Mouse (Mus musculus) liver, embryonic 14.5 days (tissue): ENCODE measurements around the gene Xpo6. TPM values are rescaled to one million over a fixed set of nuclear protein-coding genes. Genes with fewer than 3 reads are reported as not detected.

ENCODE experiments used
- ATAC-seq: fragments of 200-750 bp; cut with Nextera tagmentation; 2 replicates; pipeline ENCODE4 v1.8.0; 2017; ENCODE audit warnings: moderate number of reproducible peaks, mild to moderate bottlenecking, moderate library complexity; ENCODE audit not compliant: insufficient read depth
- DNase-seq, 3 experiments: peaks; one replicate each; pipeline ENCODE4 v3.0.0-alpha.2; 2012 to 2013; ENCODE audit warnings: low read depth in 3 of 3, low spot score in 3 of 3
- H3K27ac ChIP-seq: fragments of 300-500 bp; sonication (generic); 2 replicates; pipeline ENCODE4 v1.5.1; 2014; ENCODE audit warnings: moderate library complexity, mild to moderate bottlenecking, control low read depth, inconsistent platforms
- H3K27me3 ChIP-seq: fragments of 300-500 bp; sonication (generic); 2 replicates; pipeline ENCODE4 v1.6.1; 2014; ENCODE audit warnings: mild to moderate bottlenecking, low read length, moderate library complexity; ENCODE audit not compliant: control insufficient read depth, insufficient read depth
- H3K36me3 ChIP-seq: fragments of 300-500 bp; sonication (generic); replicated peaks from 2 replicates; pipeline ENCODE4 v1.6.1; 2014; ENCODE audit warnings: low read depth; ENCODE audit not compliant: control insufficient read depth, insufficient read depth
- H3K4me1 ChIP-seq, 2 experiments: fragments of 200-500 bp in 1 of 2; fragments of 300-500 bp in 1 of 2; sonication (generic) in 1 of 2; replicated peaks; 2 replicates each; pipeline ENCODE4 v1.6.1; 2012 to 2014; ENCODE audit warnings: antibody characterized with exemption in 1 of 2, inconsistent platforms in 1 of 2, low read length in 1 of 2; ENCODE audit not compliant: control insufficient read depth in 2 of 2, insufficient read depth in 2 of 2
- H3K4me2 ChIP-seq: fragments of 300-500 bp; sonication (generic); 2 replicates; pipeline ENCODE4 v1.6.1; 2014; ENCODE audit warnings: low read depth, mild to moderate bottlenecking, control low read depth, moderate library complexity
- H3K4me3 ChIP-seq, 2 experiments: fragments of 200-500 bp in 1 of 2; fragments of 300-500 bp in 1 of 2; sonication (generic) in 1 of 2; 2 replicates each; pipeline ENCODE4 v1.5.1; 2012 to 2014; ENCODE audit warnings: low read depth in 2 of 2, low read length in 2 of 2, mild to moderate bottlenecking in 2 of 2, control low read depth in 1 of 2, inconsistent platforms in 1 of 2, moderate library complexity in 1 of 2; ENCODE audit not compliant: insufficient read depth in 1 of 2
- H3K9ac ChIP-seq: fragments of 300-500 bp; sonication (generic); replicated peaks from 2 replicates; pipeline ENCODE4 v1.6.1; 2014; ENCODE audit warnings: mild to moderate bottlenecking, control low read depth, moderate library complexity
- H3K9me3 ChIP-seq: fragments of 300-500 bp; sonication (generic); 2 replicates; pipeline ENCODE4 v1.6.1; 2016; ENCODE audit warnings: low read length, mixed read lengths; ENCODE audit not compliant: control insufficient read depth
- CTCF ChIP-seq: IDR thresholded peaks from 2 replicates; pipeline ENCODE4 v1.5.1; 2016; ENCODE audit warnings: antibody characterized with exemption, low read depth, control low read depth
- EP300 ChIP-seq: IDR thresholded peaks from 2 replicates; pipeline ENCODE4 v1.6.1; 2016; ENCODE audit warnings: antibody characterized with exemption, low read depth
- WGBS: fragments of 180-500 bp; shearing (Covaris S2); extraction: QIAGEN DNeasy Blood & Tissue Kit; methylation state at CpG from one replicate; pipeline ENCODE4 v1.1.7; 2014; ENCODE audit not compliant: insufficient replicate concordance; 5-methylcytosine and 5-hydroxymethylcytosine counted together
- polyA plus RNA-seq, 2 experiments: library from polyadenylated mRNA; depleted of rRNA in 1 of 2; stranded (reverse) in 1 of 2; unstranded in 1 of 2; fragments of >200 nt; fragmentation: Nextera tagmentation in 1 of 2; extraction: Ambion mirVana in 1 of 2; gene quantifications; 2 replicates each; pipeline versions ENCODE4 v1.2.1 to v1.2.3; 2012 to 2014

Xpo6 gene
- polyA plus RNA-seq, 2 experiments = 18.2 to 47.5 TPM

GRCm38 (mm10) chr7:126058918-126059317, 141.4 kb downstream of the Xpo6 start:
- WGBS = 66% methylated on average over 7 of the region's 7 CpGs
- ATAC-seq (no peak), DNase-seq (no peak)

DNA sequence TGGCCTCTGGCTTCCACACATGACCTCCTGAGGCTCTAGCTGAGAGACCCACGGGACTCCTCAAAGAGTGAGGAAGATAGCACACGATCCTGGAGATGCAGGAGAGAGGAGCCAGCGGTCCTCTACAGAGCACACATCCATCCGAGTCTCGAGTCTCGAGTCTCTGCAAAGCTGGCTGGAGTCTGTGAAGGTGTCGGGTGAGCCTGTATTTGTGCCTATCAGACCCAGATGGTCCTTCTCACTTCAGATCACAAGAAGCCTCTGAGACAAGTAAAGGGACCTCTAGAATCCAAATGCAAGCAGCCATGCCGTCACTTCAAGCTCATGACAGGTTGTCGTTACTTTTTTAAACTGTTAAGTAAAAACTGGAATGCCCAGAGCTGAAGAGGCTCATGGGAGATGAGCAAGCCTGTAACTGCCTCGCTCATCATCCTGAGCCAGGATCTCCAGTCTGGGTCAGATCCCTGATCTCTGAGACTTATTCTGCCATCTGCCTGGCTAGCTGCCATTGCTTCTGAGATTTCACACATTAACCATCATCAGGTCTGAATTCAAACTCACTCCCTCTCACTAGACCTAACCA, 142.9 kb downstream of the Xpo6 start:
- H3K4me3 ChIP-seq = no peak overlapping the region
- H3K9me3 ChIP-seq = no peaks in the 10 kb centered on the region
- no peak for TF ChIP-seq CTCF
- no peak overlapping the region for H3K4me2 ChIP-seq
- no peak overlapping the region for H3K27ac ChIP-seq
- ATAC-seq = no peak
- H3K9ac ChIP-seq = no peak overlapping the region
- DNase-seq = no peak
- no peaks in the 10 kb centered on the region; the same call in 1 of the 2 replicates for H3K27me3 ChIP-seq
- H3K4me1 ChIP-seq = no peaks in the 10 kb centered on the region
- 45% methylated on average over 10 of the region's 10 CpGs for WGBS
- no peaks in the 10 kb centered on the region for H3K36me3 ChIP-seq

More at GRCm38 (mm10) chr7:126058918-126059317, 141.4 kb downstream of the Xpo6 start:
- Histone ChIP-seq H3K27ac (no peak overlapping the region), H3K9me3 (no peaks in the 10 kb centered on the region), H3K27me3 (no peaks in the 10 kb centered on the region; the same call in 1 of the 2 replicates), H3K9ac (no peak overlapping the region), H3K4me3 (no peak overlapping the region), H3K4me2 (no peak overlapping the region), H3K4me1 (no peaks in the 10 kb centered on the region), H3K36me3 (no peaks in the 10 kb centered on the region)
- TF ChIP-seq EP300 (no peak), CTCF (no peak)

DNA sequence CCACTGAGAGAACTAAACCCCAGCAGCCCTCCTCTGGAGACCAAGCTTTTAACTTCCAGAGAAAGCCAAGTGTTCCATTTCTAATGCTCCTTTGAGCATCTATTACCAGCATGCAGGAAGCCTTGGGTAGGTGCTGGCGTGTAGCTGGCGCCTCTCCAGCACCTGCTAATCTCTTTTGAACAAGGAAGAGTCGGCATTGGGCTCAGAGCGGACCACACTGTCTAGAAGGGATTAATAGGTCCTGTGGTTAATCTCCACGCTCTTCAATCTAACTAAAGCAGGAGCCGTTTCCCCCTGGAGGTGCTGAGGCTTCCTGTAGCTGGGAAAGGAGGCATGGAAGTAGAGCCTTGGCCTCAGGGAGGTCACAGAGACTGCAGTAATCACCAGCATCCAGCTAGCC, 145.7 kb downstream of the Xpo6 start:
- Histone ChIP-seq H3K4me2 (no peak overlapping the region), H3K4me1 (no peaks in the 10 kb centered on the region), H3K27me3 (no peaks in the 10 kb centered on the region; the same call in 1 of the 2 replicates), H3K36me3 (no peaks in the 10 kb centered on the region), H3K27ac (no peak overlapping the region), H3K9me3 (no peaks in the 10 kb centered on the region), H3K4me3 (no peak overlapping the region), H3K9ac (no peak overlapping the region)
- DNase-seq (no peak), ATAC-seq (no peak)
- 40% methylated on average over 6 of the region's 6 CpGs for WGBS
- TF ChIP-seq CTCF (no peak), EP300 (no peak)

- Histone ChIP-seq H3K27ac (no peak overlapping the region), H3K4me2 (no peak overlapping the region), H3K9ac (no peak overlapping the region), H3K9me3 (no peaks in the 10 kb centered on the region), H3K36me3 (no peaks in the 10 kb centered on the region), H3K27me3 (no peaks in the 10 kb centered on the region; the same call in 1 of the 2 replicates), H3K4me1 (no peaks in the 10 kb centered on the region), H3K4me3 (no peak overlapping the region)
- TF ChIP-seq EP300 (no peak), CTCF (no peak)
- DNase-seq (no peak), ATAC-seq (no peak)
- WGBS = 66% methylated on average over 7 of the region's 7 CpGs
Measured at GRCm38 (mm10) chr7:126053618-126054017, 146.7 kb downstream of the Xpo6 start.

GRCm38 (mm10) chr7:126051910-126052309, 148.4 kb downstream of the Xpo6 start:
- no peaks in the 10 kb centered on the region for H3K9me3 ChIP-seq
- DNase-seq (no peak), ATAC-seq (no peak)
- no peak for TF ChIP-seq EP300
- TF ChIP-seq CTCF = no peak
- no peak overlapping the region for H3K4me3 ChIP-seq
- no peaks in the 10 kb centered on the region; the same call in 1 of the 2 replicates for H3K27me3 ChIP-seq
- H3K9ac ChIP-seq = no peak overlapping the region
- H3K4me1 ChIP-seq = no peaks in the 10 kb centered on the region
- no peak overlapping the region for H3K4me2 ChIP-seq
- WGBS = 39% methylated on average over 6 of the region's 6 CpGs
- no peak overlapping the region for H3K27ac ChIP-seq
- H3K36me3 ChIP-seq = no peaks in the 10 kb centered on the region

Other genes starting within 250 kb of the Xpo6 start
- 0.07 and 0.10 TPM in 2 replicates for gene Gsg1l, start 118.1 kb downstream of the Xpo6 start, polyA plus RNA-seq (2012; rRNA removed)
- gene Gsg1l, start 118.1 kb downstream of the Xpo6 start, polyA plus RNA-seq (2014; fragmentation: Nextera tagmentation; extraction: Ambion mirVana) = 0.13 TPM in 1 of 2 replicates, not detected in the other
- 0.86 and 1.4 TPM in 2 replicates for gene Sbk1, start 72.1 kb upstream of the Xpo6 start, polyA plus RNA-seq (2012; rRNA removed)
- 0.87 and 0.90 TPM in 2 replicates for gene Sbk1, start 72.1 kb upstream of the Xpo6 start, polyA plus RNA-seq (2014; fragmentation: Nextera tagmentation; extraction: Ambion mirVana)
- gene Lat, start 169.1 kb upstream of the Xpo6 start, polyA plus RNA-seq (2012; rRNA removed) = 7.3 and 7.5 TPM in 2 replicates
- 7.6 and 9.2 TPM in 2 replicates for gene Lat, start 169.1 kb upstream of the Xpo6 start, polyA plus RNA-seq (2014; fragmentation: Nextera tagmentation; extraction: Ambion mirVana)
- 20.2 and 21.7 TPM in 2 replicates for gene Spns1, start 176.9 kb upstream of the Xpo6 start, polyA plus RNA-seq (2012; rRNA removed)
- gene Spns1, start 176.9 kb upstream of the Xpo6 start, polyA plus RNA-seq (2014; fragmentation: Nextera tagmentation; extraction: Ambion mirVana) = 11.4 and 11.6 TPM in 2 replicates
- gene Nfatc2ip, start 196.2 kb upstream of the Xpo6 start, polyA plus RNA-seq (2012; rRNA removed) = 6.8 and 7.1 TPM in 2 replicates
- 3.0 and 3.1 TPM in 2 replicates for gene Nfatc2ip, start 196.2 kb upstream of the Xpo6 start, polyA plus RNA-seq (2014; fragmentation: Nextera tagmentation; extraction: Ambion mirVana)
- gene Cd19, start 214.4 kb upstream of the Xpo6 start, polyA plus RNA-seq (2012; rRNA removed) = 0.30 and 0.35 TPM in 2 replicates
- 0.34 and 0.64 TPM in 2 replicates for gene Cd19, start 214.4 kb upstream of the Xpo6 start, polyA plus RNA-seq (2014; fragmentation: Nextera tagmentation; extraction: Ambion mirVana)
- 3.4 and 4.4 TPM in 2 replicates for gene Rabep2, start 228.3 kb upstream of the Xpo6 start, polyA plus RNA-seq (2012; rRNA removed)
- gene Rabep2, start 228.3 kb upstream of the Xpo6 start, polyA plus RNA-seq (2014; fragmentation: Nextera tagmentation; extraction: Ambion mirVana) = 3.1 and 4.6 TPM in 2 replicates